Mouse (Mus musculus) liver, embryonic 18 days (tissue): Measurements from ENCODE around the gene Gne. TPM values are rescaled to one million over a fixed set of nuclear protein-coding genes. Genes with fewer than 3 reads are reported as not detected.

Experiments used
- polyA plus RNA-seq: library from polyadenylated mRNA; depleted of rRNA; stranded (reverse); fragments of >200 nt; gene quantifications from 2 replicates; pipeline ENCODE4 v1.2.3, GENCODE M21; 2012; rRNA removed

Gene Gne
- polyA plus RNA-seq: 20.2 and 25.8 TPM in 2 replicates

DNA sequence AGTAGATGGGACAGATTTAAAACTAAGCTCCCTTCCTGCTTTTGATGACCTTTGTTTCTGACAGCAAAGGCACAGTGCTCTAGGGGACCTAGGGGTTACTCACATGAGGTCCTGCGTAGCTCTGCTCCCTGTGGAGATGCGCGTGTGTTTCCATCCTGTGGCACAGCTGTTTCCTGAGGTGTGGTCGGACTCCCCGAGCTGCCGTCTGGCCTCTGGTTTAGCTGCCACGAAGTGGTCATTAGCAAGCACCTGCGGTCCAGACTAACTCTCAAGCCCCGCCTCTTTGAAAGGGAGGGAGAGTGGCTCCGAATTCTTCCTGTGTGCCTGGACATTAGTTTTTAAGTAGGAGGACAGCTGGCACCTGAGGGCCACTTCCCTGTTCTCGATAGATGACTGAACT lies at the start of gene Gne:
Gene Gne, minus strand, starts transcription at position 233 of the 400 bp plus-strand sequence.

DNA sequence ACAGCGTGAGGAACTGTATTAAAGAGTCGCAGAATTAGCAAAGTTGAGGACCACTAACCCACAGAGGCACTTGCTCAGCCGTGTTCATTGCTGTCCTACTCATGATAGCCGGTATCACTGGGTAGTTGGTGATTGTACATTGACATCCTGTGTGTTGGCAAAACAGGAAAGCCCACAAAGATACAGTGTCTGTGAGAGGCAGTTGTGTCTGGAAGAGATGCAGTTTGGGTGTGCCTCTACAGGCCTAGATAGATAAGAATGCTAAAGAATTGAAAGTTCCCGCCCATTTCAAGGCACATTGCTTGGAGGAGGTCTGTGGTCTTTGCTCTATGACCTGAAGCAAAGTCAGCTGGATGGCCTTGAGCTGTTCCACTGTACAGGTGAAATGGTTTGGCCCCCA lies 79.9 kb downstream of the Gne start, which contains the start of gene Clta:
Gene Clta, plus strand, starts transcription at position 327 of the 400 bp plus-strand sequence.

Other genes with a start within 250 kb of the Gne start
- gene Olfr157, start 244.0 kb downstream of the Gne start, polyA plus RNA-seq: not detected in 2 replicates
- gene Olfr155, start 232.6 kb downstream of the Gne start, polyA plus RNA-seq: not detected in 2 replicates
- 2.2 and 2.5 TPM in 2 replicates for gene Reck, start 208.6 kb downstream of the Gne start, polyA plus RNA-seq
- 31.2 and 35.0 TPM in 2 replicates for gene Glipr2, start 126.8 kb downstream of the Gne start, polyA plus RNA-seq
- gene Ccin, start 100.7 kb downstream of the Gne start, polyA plus RNA-seq: 0.02 and 0.03 TPM in 2 replicates
- gene Clta, start 79.7 kb downstream of the Gne start, polyA plus RNA-seq: 167 and 176 TPM in 2 replicates
- 17.5 and 19.8 TPM in 2 replicates for gene Rnf38, start 149.6 kb upstream of the Gne start, polyA plus RNA-seq
- 4.3 TPM in 2 replicates for gene Melk, start 216.7 kb upstream of the Gne start, polyA plus RNA-seq